Mouse (Mus musculus) brain, embryonic 18.5 days (tissue): Measurements from ENCODE around the gene Lrrc74a.

ENCODE experiments used
- DNase-seq: peaks from one replicate; pipeline ENCODE4 v3.0.0-alpha.2; 2012; ENCODE audit warnings: low read depth, low spot score

The Lrrc74a gene

GRCm38 (mm10) chr12:86719961-86720639, 14.1 kb upstream of the Lrrc74a start:
- no peak for DNase-seq

GRCm38 (mm10) chr12:86721453-86721852, 12.7 kb upstream of the Lrrc74a start:
- DNase-seq: no peak

GRCm38 (mm10) chr12:86724300-86724699, 9.9 kb upstream of the Lrrc74a start:
- DNase-seq: no peak

DNA sequence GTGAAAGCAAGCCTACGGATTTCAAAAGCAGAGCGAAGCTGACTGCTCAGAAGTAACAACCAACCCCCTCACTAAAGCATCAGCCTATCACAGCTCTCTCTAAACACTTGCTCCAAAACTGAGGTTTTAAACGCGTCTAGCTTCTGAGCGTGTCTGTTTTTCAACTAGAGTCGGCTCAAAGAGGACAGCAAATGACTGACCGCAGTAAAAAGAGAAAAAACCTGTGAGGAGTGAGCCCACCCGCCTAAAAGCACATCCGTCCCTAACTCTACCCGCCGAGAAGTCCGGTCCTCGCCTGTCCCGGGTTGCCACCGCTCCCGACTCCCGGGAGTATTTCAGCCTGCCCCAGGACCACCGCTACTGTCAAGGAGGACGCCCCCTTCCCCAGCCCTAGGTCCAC, 8.5 kb upstream of the Lrrc74a start:
- peak; percentile 32 for DNase-seq

GRCm38 (mm10) chr12:86726120-86726640, 8.0 kb upstream of the Lrrc74a start, which contains the start of gene Angel1:
Gene Angel1, minus strand, starts transcription at chr12:86726460.
- DNase-seq: peak; percentile 90

GRCm38 (mm10) chr12:86761036-86761435, 26.9 kb downstream of the Lrrc74a start:
- no peak for DNase-seq

DNA sequence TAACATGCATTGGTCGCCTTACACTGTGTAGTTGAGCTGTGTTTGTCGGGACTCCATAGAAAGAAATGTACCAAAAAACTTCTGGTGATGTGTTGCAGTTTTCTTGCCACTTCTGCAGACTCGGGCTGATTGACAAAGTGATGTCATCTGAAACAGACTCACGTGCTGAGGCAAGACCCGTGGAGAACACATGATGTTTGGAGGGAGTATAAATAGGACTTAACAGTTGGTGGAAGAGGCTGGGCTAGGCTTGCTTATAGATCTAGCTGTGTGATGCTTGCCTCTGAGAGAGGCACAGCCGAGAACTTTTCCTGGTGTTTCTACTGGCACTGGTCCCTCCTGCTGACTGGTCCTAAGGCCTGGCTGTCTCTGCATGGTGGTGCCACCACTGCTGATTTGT, 29.9 kb downstream of the Lrrc74a start:
- DNase-seq: no peak

DNA sequence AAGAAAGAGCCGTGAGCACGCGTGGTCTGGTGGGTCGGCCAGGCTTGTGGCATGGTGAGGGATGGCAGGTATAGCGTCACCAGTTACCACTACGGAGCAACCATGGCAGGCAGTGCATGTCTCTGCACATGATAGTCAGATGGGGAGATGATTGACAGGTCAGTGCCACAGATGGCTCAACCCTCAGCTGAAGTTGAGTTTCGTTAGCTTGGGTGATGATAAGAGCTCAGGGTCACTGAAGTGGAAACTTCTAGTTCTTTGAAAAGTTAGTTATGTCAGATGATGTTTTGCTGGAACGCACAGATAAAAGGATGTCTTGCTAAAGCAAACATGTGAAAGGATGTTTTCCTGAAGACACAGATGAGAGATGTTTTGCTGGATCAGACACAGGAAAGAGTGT, 32.3 kb downstream of the Lrrc74a start:
- DNase-seq: no peak

- DNase-seq: no peak
Measured at GRCm38 (mm10) chr12:86767868-86768631, 33.9 kb downstream of the Lrrc74a start.

GRCm38 (mm10) chr12:86768986-86769580, 34.9 kb downstream of the Lrrc74a start:
- no peak for DNase-seq

DNA sequence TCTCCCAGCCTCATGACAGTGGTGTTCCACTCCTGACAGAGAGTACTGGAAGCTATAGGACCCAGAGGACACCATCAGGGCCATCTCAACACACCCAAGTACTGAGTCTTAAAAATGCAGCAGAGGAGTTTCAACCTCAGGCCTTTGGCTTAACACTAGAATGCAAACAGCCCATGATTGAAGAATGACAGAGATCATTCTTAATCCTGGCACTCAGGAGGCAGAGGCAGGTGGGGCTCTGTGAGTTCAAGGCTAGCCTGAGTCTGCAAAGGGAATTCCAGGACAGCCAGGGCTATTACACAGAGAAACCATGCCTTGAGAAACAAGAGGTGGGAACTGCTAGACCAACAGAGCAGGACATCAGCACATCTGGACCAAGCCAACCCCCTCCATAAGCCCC, 35.6 kb downstream of the Lrrc74a start:
- DNase-seq: no peak

- no peak for DNase-seq
Measured at GRCm38 (mm10) chr12:86770261-86770670, 36.1 kb downstream of the Lrrc74a start.

DNA sequence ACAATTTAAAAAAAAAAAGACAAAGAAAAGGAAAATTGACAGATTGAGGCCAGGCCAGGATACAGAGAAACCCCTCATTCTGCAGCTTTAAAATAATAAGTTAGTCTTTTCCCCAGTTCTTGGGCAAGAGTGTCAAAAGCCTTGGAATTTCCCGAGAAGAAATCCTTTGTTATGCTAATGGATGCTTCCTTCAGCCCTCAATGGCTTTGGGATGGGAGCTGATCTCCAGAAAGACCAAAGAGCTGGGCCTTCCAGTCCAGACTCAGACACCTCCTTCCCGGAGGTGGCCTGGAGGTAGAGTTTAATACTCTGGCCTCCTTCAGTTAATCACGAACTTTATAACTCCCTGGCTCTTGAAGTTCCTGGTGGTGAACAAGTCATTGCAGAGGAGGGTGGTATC, 36.8 kb downstream of the Lrrc74a start:
- DNase-seq: no peak

GRCm38 (mm10) chr12:86771823-86772427, 37.8 kb downstream of the Lrrc74a start:
- peak; percentile 86 for DNase-seq

DNA sequence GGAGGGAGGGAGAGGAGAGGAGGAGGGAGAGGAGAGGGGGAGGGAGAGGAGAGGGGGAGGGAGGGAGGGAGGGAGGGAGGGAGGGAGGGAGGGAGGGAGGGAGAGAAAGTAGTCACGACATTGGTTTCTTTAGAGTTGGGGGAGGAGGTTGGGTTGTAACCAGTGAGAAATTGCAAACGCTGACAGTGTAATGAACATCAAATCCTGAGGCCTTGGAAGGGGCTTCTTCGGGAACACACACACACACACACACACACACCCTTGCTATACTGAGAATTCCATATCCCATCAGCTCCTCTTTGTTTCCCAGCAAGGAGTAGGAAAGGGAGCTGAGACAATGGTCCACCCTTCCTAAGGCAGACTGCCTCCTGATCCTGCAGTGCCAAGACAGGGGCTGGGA, 38.4 kb downstream of the Lrrc74a start:
- no peak for DNase-seq

GRCm38 (mm10) chr12:86775561-86776280, 41.6 kb downstream of the Lrrc74a start:
- no peak for DNase-seq

GRCm38 (mm10) chr12:86776341-86776860, 42.2 kb downstream of the Lrrc74a start:
- DNase-seq: no peak

DNA sequence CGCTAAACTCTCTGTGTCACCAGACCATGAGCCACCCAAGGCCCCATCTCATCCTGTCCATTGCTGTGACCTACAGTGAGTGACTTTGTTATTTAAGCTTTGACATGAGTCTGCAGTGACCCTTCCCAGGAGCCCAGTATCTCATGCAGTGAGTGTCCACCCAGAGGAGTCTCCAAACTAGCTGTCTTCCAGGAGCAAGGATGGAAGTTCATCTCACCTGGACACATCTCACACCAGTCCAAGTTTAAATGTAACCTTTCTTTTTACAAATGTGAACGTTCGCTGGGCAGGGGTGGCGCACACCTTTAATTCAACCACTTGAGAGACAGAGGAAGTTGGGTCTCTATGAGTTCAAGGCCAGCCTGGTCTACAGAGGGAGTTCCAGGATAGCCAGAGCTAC, 44.4 kb downstream of the Lrrc74a start:
- DNase-seq: no peak

- no peak for DNase-seq
Measured at GRCm38 (mm10) chr12:86779206-86779989, 45.2 kb downstream of the Lrrc74a start.

GRCm38 (mm10) chr12:86781654-86782202, 47.6 kb downstream of the Lrrc74a start:
- DNase-seq: no peak
